Mouse (Mus musculus): ENCODE results near the gene Tpk1. TPM values are rescaled to one million over a fixed set of nuclear protein-coding genes. Genes with fewer than 3 reads are reported as not detected.
A peak's percentile ranks its signal among the peaks of the same experiment; 100 is the strongest.

The Tpk1 gene
- polyA plus RNA-seq, 1 experiment from 2014 or later = 4.9 TPM

GRCm38 (mm10) chr6:43312546-43312945 lies 353.5 kb downstream of the Tpk1 start:
- H3K4me2 ChIP-seq = no peak overlapping the region
- ATAC-seq (ENCODE audit: low FRiP score) = no peak

GRCm38 (mm10) chr6:43310071-43310470 lies 356.0 kb downstream of the Tpk1 start:
- H3K27me3 ChIP-seq = no peaks in the 10 kb centered on the region
- H3K9ac ChIP-seq = no peak overlapping the region
- no peaks in the 10 kb centered on the region for H3K36me3 ChIP-seq (replicated peaks)
- 75% methylated on average over 6 of the region's 6 CpGs for WGBS
- H3K4me3 ChIP-seq (replicated peaks) = no peak overlapping the region
- H3K9me3 ChIP-seq = no peaks in the 10 kb centered on the region
- peaks cover 4% of the 10 kb centered on the region; the same call in 1 of the 2 replicates for H3K4me1 ChIP-seq
- no peak for ATAC-seq (ENCODE audit: low FRiP score)
- no peak overlapping the region for H3K27ac ChIP-seq
- H3K4me2 ChIP-seq = no peak overlapping the region

More at GRCm38 (mm10) chr6:43312546-43312945, 353.5 kb downstream of the Tpk1 start:
- H3K27ac ChIP-seq = no peak overlapping the region
- no peak overlapping the region for H3K9ac ChIP-seq
- H3K27me3 ChIP-seq = no peaks in the 10 kb centered on the region
- H3K4me1 ChIP-seq = peaks cover 4% of the 10 kb centered on the region; the same call in 1 of the 2 replicates
- H3K36me3 ChIP-seq (replicated peaks) = no peaks in the 10 kb centered on the region
- H3K9me3 ChIP-seq = no peaks in the 10 kb centered on the region
- no peak overlapping the region for H3K4me3 ChIP-seq (replicated peaks)

GRCm38 (mm10) chr6:43309454-43309853 lies 356.6 kb downstream of the Tpk1 start, which contains the start of gene Nobox:
Nobox (minus strand) TSS chr6:43309554.
- 68% methylated on average over 16 of the region's 16 CpGs for WGBS
- peaks cover 4% of the 10 kb centered on the region; the same call in 1 of the 2 replicates for H3K4me1 ChIP-seq
- no peak within 1 kb of the TSS for H3K27ac ChIP-seq
- H3K27me3 ChIP-seq = no peaks in the 10 kb centered on the region
- no peaks in the 10 kb centered on the region for H3K36me3 ChIP-seq (replicated peaks)
- H3K9me3 ChIP-seq = no peaks in the 10 kb centered on the region
- ATAC-seq (ENCODE audit: low FRiP score) = no peak
- H3K9ac ChIP-seq = no peak within 1 kb of the TSS
- no peak within 1 kb of the TSS for H3K4me3 ChIP-seq (replicated peaks)
- H3K4me2 ChIP-seq = no peak within 1 kb of the TSS

- Histone ChIP-seq H3K9me3 (no peaks in the 10 kb centered on the region), H3K27me3 (no peaks in the 10 kb centered on the region), H3K27ac (no peak overlapping the region), H3K4me2 (no peak overlapping the region), H3K36me3 (replicated peaks) (no peaks in the 10 kb centered on the region), H3K4me1 (0 out of 2 replicates have a peak, but pooled peaks cover 4% of the 10 kb centered on the region), H3K9ac (no peak overlapping the region), H3K4me3 (replicated peaks) (no peak overlapping the region)
- ATAC-seq (ENCODE audit: low FRiP score) = peak; percentile 51; the same call in 1 of the 2 replicates
- WGBS = 19% methylated on average over 2 of the region's 2 CpGs
Measured at GRCm38 (mm10) chr6:43297508-43297850, 368.6 kb downstream of the Tpk1 start.

GRCm38 (mm10) chr6:43296798-43297507 lies 369.1 kb downstream of the Tpk1 start:
- Histone ChIP-seq H3K9me3 (no peaks in the 10 kb centered on the region), H3K4me3 (replicated peaks) (no peak overlapping the region), H3K36me3 (replicated peaks) (no peaks in the 10 kb centered on the region), H3K4me1 (0 out of 2 replicates have a peak, but pooled peaks cover 4% of the 10 kb centered on the region), H3K27me3 (no peaks in the 10 kb centered on the region), H3K9ac (no peak overlapping the region), H3K27ac (no peak overlapping the region), H3K4me2 (no peak overlapping the region)
- 45% methylated on average over 7 of the region's 7 CpGs for WGBS
- peak; percentile 72 for ATAC-seq (ENCODE audit: low FRiP score)

- no peaks in the 10 kb centered on the region for H3K9me3 ChIP-seq
- H3K4me1 ChIP-seq = 0 out of 2 replicates have a peak, but pooled peaks cover 4% of the 10 kb centered on the region
- H3K4me2 ChIP-seq = no peak overlapping the region
- 58% methylated on average over 5 of the region's 5 CpGs for WGBS
- H3K27me3 ChIP-seq = no peaks in the 10 kb centered on the region
- H3K36me3 ChIP-seq (replicated peaks) = no peaks in the 10 kb centered on the region
- ATAC-seq (ENCODE audit: low FRiP score) = no peak
- H3K4me3 ChIP-seq (replicated peaks) = no peak overlapping the region
- no peak overlapping the region for H3K27ac ChIP-seq
- no peak overlapping the region for H3K9ac ChIP-seq
Measured at GRCm38 (mm10) chr6:43295908-43296307, 370.2 kb downstream of the Tpk1 start.

Data from forebrain, embryonic 12.5 days (tissue).